In genomic region chr3:127705515-127706444, GRCm38 (mm10) we compare ENCODE assay signal across 9 mouse cellular contexts.
DNase-seq lines count a peak whose midpoint lies in the region; ATAC-seq and TF ChIP-seq lines count a peak whose summit lies in the region.
"Had no signal": no experiment of that assay in that cellular context is flagged by ENCODE, and none has a peak within 500 bp of the region (broad histone marks: within the 10 kb centered on the region; RNA-seq: fewer than 3 reads in every experiment).

No protein-coding gene starts in this region.

- no peaks in the 10 kb centered on the region for H3K9me3 ChIP-seq in kidney, embryonic 14.5 days (ENCODE audit: control insufficient read depth, low read length)
- H3K9me3 ChIP-seq in embryonic facial prominence, embryonic 14.5 days (ENCODE audit: control insufficient read depth, low read length): 0 out of 2 replicates have a peak, but pooled peaks cover 7% of the 10 kb centered on the region
- H3K9me3 ChIP-seq in limb, embryonic 12.5 days: no peaks in the 10 kb centered on the region
- H3K9me3 ChIP-seq: liver, embryonic 13.5 days had no signal

- no peak overlapping the region for H3K9ac ChIP-seq in kidney, embryonic 14.5 days (ENCODE audit: low read depth, low read length)
- H3K9ac ChIP-seq in embryonic facial prominence, embryonic 14.5 days (ENCODE audit: low read depth, low read length): peak overlapping the region; percentile 8; the same call in 1 of the 2 replicates
- no peak overlapping the region for H3K9ac ChIP-seq in limb, embryonic 12.5 days (replicated peaks)
- H3K9ac ChIP-seq: liver, embryonic 13.5 days had no signal

- H3K27ac ChIP-seq in kidney, embryonic 14.5 days (ENCODE audit: low read depth, low read length): no peak overlapping the region
- H3K27ac ChIP-seq in embryonic facial prominence, embryonic 14.5 days (replicated peaks; ENCODE audit: low read depth, low read length): 0 out of 2 replicates have a peak overlapping the region, but pooled peaks have one; percentile 19
- no peak overlapping the region for H3K27ac ChIP-seq in limb, embryonic 12.5 days
- no peak overlapping the region for H3K27ac ChIP-seq in cerebellum, adult 2 months (ENCODE audit: insufficient read depth, low read length)
- H3K27ac ChIP-seq: liver, embryonic 13.5 days had no signal

- 11% methylated on average over 30 of the region's 30 CpGs for WGBS in kidney, embryonic 14.5 days
- WGBS in embryonic facial prominence, embryonic 14.5 days: 9% methylated on average over 30 of the region's 30 CpGs
- 14% methylated on average over 30 of the region's 30 CpGs for WGBS in limb, embryonic 12.5 days
- 6% methylated on average over 30 of the region's 30 CpGs for WGBS in cerebellum, adult 2 months

- no peak for TF ChIP-seq CTCF in cerebellum, adult 2 months (IDR thresholded peaks at IDR 0.05; ENCODE audit: borderline replicate concordance, insufficient read depth, low read depth, low read length)

- DNase-seq in kidney, postnatal 25 days: no peak
- DNase-seq in embryonic facial prominence, embryonic 14.5 days (ENCODE audit: low spot score): peak; percentile 84
- DNase-seq in induced T-regulatory cell, adult 2 months (ENCODE audit: low read depth): peak; percentile 67
- DNase-seq in retina, postnatal 1 day: peak; percentile 86
- DNase-seq in urinary bladder, postnatal 25 days (ENCODE audit: low spot score): no peak
- DNase-seq in cerebellum, adult 2 months: no peak
- DNase-seq: liver, embryonic 13.5 days had no signal

- peak overlapping the region; percentile 39 for H3K4me2 ChIP-seq in kidney, embryonic 14.5 days (replicated peaks; ENCODE audit: low read depth, low read length)
- H3K4me2 ChIP-seq in embryonic facial prominence, embryonic 14.5 days (ENCODE audit: low read depth, low read length): peak overlapping the region; percentile 56
- peak overlapping the region; percentile 52 for H3K4me2 ChIP-seq in limb, embryonic 12.5 days
- H3K4me2 ChIP-seq: liver, embryonic 13.5 days had no signal

- H3K36me3 ChIP-seq in kidney, embryonic 14.5 days (ENCODE audit: control insufficient read depth, insufficient read depth, low read length): no peaks in the 10 kb centered on the region
- H3K36me3 ChIP-seq in embryonic facial prominence, embryonic 14.5 days (ENCODE audit: control insufficient read depth, insufficient read depth, low read length): no peaks in the 10 kb centered on the region
- no peaks in the 10 kb centered on the region for H3K36me3 ChIP-seq in limb, embryonic 12.5 days
- H3K36me3 ChIP-seq: liver, embryonic 13.5 days had no signal

- peak; percentile 82 for ATAC-seq in kidney, embryonic 14.5 days (ENCODE audit: low FRiP score, low TSS enrichment)
- peak; percentile 85 for ATAC-seq in embryonic facial prominence, embryonic 14.5 days (ENCODE audit: low read depth)
- 0 out of 2 replicates have a peak, but pooled peaks have one; percentile 37 for ATAC-seq in limb, embryonic 12.5 days (ENCODE audit: insufficient number of reproducible peaks, insufficient read depth, low FRiP score, low TSS enrichment, low read depth)

- peak overlapping the region; percentile 25 for H3K4me3 ChIP-seq in kidney, embryonic 14.5 days (ENCODE audit: low read length)
- H3K4me3 ChIP-seq in embryonic facial prominence, embryonic 14.5 days (ENCODE audit: low read depth, low read length): peak overlapping the region; percentile 19
- peak overlapping the region; percentile 23 for H3K4me3 ChIP-seq in limb, embryonic 12.5 days (replicated peaks)
- H3K4me3 ChIP-seq in cerebellum, adult 2 months (replicated peaks; ENCODE audit: insufficient read depth, low read depth, low read length): no peak overlapping the region
- H3K4me3 ChIP-seq: liver, embryonic 13.5 days had no signal

- H3K27me3 ChIP-seq in kidney, embryonic 14.5 days (ENCODE audit: control insufficient read depth, insufficient read depth, low read length): no peaks in the 10 kb centered on the region
- H3K27me3 ChIP-seq in embryonic facial prominence, embryonic 14.5 days (replicated peaks; ENCODE audit: control insufficient read depth, insufficient read depth, low read length): no peaks in the 10 kb centered on the region
- peaks cover 17% of the 10 kb centered on the region for H3K27me3 ChIP-seq in limb, embryonic 12.5 days
- peaks cover 2% of the 10 kb centered on the region; the same call in 1 of the 2 replicates for H3K27me3 ChIP-seq in cerebellum, adult 2 months (ENCODE audit: control insufficient read depth, insufficient read depth, low read length)

- no peaks in the 10 kb centered on the region for H3K4me1 ChIP-seq in kidney, embryonic 14.5 days (ENCODE audit: control insufficient read depth, insufficient read depth, low read length)
- H3K4me1 ChIP-seq in embryonic facial prominence, embryonic 14.5 days (ENCODE audit: control insufficient read depth, insufficient read depth, low read length): peaks cover 5% of the 10 kb centered on the region; the same call in 1 of the 2 replicates
- H3K4me1 ChIP-seq in limb, embryonic 12.5 days (replicated peaks): peaks cover 3% of the 10 kb centered on the region; the same call in 1 of the 2 replicates
- H3K4me1 ChIP-seq in cerebellum, adult 2 months (ENCODE audit: control insufficient read depth, insufficient read depth, low read length): no peaks in the 10 kb centered on the region
- H3K4me1 ChIP-seq: liver, embryonic 13.5 days had no signal

- TF ChIP-seq POLR2A in cerebellum, adult 2 months (IDR thresholded peaks at IDR 0.05; ENCODE audit: borderline replicate concordance, insufficient read depth, low read length): no peak

Comparison
In these comparisons a context has a peak if more than half of its experiments do, and no peak if none do; other contexts are left out.
1. DNase-seq: peak in embryonic facial prominence, embryonic 14.5 days (single experiment), induced T-regulatory cell, adult 2 months (single experiment) and retina, postnatal 1 day (single experiment); none in kidney, postnatal 25 days (0 of 2), urinary bladder, postnatal 25 days (single experiment) and cerebellum, adult 2 months (0 of 2).
2. Peak in every context shown above with its lines, with median percentiles within 50 percentile points of each other: ATAC-seq and H3K4me2 ChIP-seq.